Mouse (Mus musculus) intestine, embryonic 14.5 days (tissue): Measurements from ENCODE around the gene Gm10639. TPM values are rescaled to one million over a fixed set of nuclear protein-coding genes. Genes with fewer than 3 reads are reported as not detected.
"Not testable (repeated sequence)": the region's sequence is repeated elsewhere in the genome, so short reads cannot be mapped to it uniquely, and the experiment has no call there.

Source experiments
- ATAC-seq: fragments of 200-750 bp; cut with Nextera tagmentation; replicated peaks from 2 replicates; pipeline ENCODE4 v1.8.0; 2017; ENCODE audit warnings: low read depth, moderate number of reproducible peaks, moderate TSS enrichment, moderate library complexity; ENCODE audit not compliant: low FRiP score, low TSS enrichment
- DNase-seq: peaks from one replicate; pipeline ENCODE4 v3.0.0-alpha.2; 2018; ENCODE audit warnings: low spot score
- H3K27ac ChIP-seq: fragments of 300-500 bp; sonication (generic); 2 replicates; pipeline ENCODE4 v1.5.1; 2014; ENCODE audit warnings: low read depth, mild to moderate bottlenecking, control low read depth
- H3K27me3 ChIP-seq: fragments of 300-500 bp; sonication (generic); replicated peaks from 2 replicates; pipeline ENCODE4 v1.6.1; 2014; ENCODE audit warnings: low read length, control low read depth; ENCODE audit not compliant: control insufficient read depth, insufficient read depth
- H3K36me3 ChIP-seq: fragments of 300-500 bp; sonication (generic); 2 replicates; pipeline ENCODE4 v1.6.1; 2014; ENCODE audit warnings: low read length, control low read depth; ENCODE audit not compliant: control insufficient read depth, insufficient read depth
- H3K4me1 ChIP-seq: fragments of 300-500 bp; sonication (generic); replicated peaks from 2 replicates; pipeline ENCODE4 v1.6.1; 2014; ENCODE audit warnings: low read length, control low read depth, mixed read lengths; ENCODE audit not compliant: control insufficient read depth, insufficient read depth
- H3K4me2 ChIP-seq: fragments of 300-500 bp; sonication (generic); 2 replicates; pipeline ENCODE4 v1.6.1; 2014; ENCODE audit warnings: low read length
- H3K4me3 ChIP-seq: fragments of 300-500 bp; sonication (generic); 2 replicates; pipeline ENCODE4 v1.5.1; 2014; ENCODE audit warnings: low read depth, low read length, control low read depth, mixed read lengths
- H3K9ac ChIP-seq: fragments of 300-500 bp; sonication (generic); 2 replicates; pipeline ENCODE4 v1.6.1; 2014; ENCODE audit warnings: mild to moderate bottlenecking, low read length
- H3K9me3 ChIP-seq: fragments of 300-500 bp; sonication (generic); 2 replicates; pipeline ENCODE4 v1.6.1; 2016; ENCODE audit warnings: low read length, control low read depth; ENCODE audit not compliant: control insufficient read depth
- WGBS: fragments of 180-500 bp; shearing (Covaris S2); extraction: QIAGEN DNeasy Blood & Tissue Kit; methylation state at CpG from one replicate; pipeline ENCODE4 v1.1.7; 2014; 5-methylcytosine and 5-hydroxymethylcytosine counted together
- polyA plus RNA-seq: library from polyadenylated mRNA; unstranded; fragments of >200 nt; fragmentation: Nextera tagmentation; extraction: Ambion mirVana; gene quantifications from 2 replicates; pipeline ENCODE4 v1.2.1, GENCODE M21; 2014

The Gm10639 gene
- polyA plus RNA-seq, 1 experiment from 2014 or later, result not detected

DNA sequence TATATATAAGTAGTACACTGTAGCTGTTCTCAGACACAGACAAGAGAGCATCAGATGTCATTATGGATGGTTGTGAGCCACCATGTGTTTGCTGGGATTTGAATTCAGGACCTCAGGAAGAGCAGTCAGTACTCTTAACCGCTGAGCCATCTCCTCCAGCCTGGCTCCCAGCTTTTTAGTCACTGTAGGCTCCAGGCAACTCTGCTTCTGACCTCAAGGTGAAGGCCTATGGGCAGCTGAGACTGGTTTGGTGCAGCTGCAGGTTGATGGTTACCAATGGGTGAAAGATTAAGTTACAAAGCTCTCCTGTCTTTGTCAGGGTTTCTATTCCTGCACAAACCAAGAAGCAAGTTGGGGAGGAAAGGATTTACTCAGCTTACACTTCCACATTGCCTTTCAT is 4.0 kb downstream of the Gm10639 start:
- H3K9me3 ChIP-seq, H3K9ac ChIP-seq, H3K27me3 ChIP-seq, DNase-seq, H3K4me1 ChIP-seq, H3K36me3 ChIP-seq, H3K4me2 ChIP-seq, H3K27ac ChIP-seq, ATAC-seq, H3K4me3 ChIP-seq: not testable (repeated sequence)
- WGBS, result 86% methylated on average over 1 of the region's 1 CpGs

DNA sequence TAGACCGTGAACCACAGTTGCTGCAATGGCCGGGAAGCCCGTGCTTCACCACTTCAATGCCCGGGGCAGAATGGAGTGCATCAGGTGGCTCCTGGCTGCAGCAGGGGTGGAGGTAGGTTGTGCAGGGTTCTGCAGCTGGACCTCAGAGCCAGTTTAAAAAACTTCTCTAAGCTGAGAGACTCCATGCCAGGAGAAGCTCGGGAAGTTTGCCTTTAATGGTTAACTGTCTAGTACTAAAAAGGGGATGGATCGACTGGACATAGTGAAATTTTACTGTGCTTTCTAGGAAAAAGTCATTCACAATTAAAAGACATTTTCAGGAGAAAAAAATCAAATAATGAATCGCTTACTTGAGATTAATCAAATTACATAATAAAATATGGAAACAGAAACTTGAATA is 5.1 kb downstream of the Gm10639 start:
- H3K27me3 ChIP-seq, ATAC-seq, DNase-seq, H3K27ac ChIP-seq, H3K36me3 ChIP-seq, H3K4me1 ChIP-seq, H3K4me3 ChIP-seq, H3K9ac ChIP-seq, H3K9me3 ChIP-seq, H3K4me2 ChIP-seq: not testable (repeated sequence)
- 77% methylated on average over 5 of the region's 7 CpGs for WGBS

DNA sequence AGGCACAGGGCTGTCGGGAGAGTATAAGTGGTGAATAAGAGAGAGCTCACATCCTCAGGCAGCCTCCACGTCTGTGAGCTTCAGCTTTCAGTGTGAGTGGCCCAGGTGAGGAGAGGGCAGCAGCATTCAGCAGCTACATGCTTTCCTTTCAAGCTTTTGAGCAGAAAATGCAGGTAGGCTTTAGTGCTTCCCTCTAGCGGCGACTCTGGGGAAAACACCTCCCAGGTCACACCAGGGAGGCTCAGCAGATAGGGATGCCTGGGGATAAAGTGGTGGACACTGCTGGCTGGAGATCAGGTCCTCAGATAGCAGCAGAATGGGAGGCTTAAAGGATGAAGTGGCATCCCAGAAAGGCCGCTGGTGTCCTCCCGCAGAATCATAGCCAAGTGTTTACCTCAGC is 6.4 kb downstream of the Gm10639 start:
- not testable (repeated sequence) for H3K9me3 ChIP-seq, H3K4me3 ChIP-seq, H3K27me3 ChIP-seq, H3K27ac ChIP-seq, H3K36me3 ChIP-seq, H3K4me1 ChIP-seq, H3K4me2 ChIP-seq, H3K9ac ChIP-seq
- 13% methylated on average over 6 of the region's 6 CpGs for WGBS
- DNase-seq (peak; percentile 87), ATAC-seq (0 out of 2 replicates have a peak, but pooled peaks have one; percentile 50)

DNA sequence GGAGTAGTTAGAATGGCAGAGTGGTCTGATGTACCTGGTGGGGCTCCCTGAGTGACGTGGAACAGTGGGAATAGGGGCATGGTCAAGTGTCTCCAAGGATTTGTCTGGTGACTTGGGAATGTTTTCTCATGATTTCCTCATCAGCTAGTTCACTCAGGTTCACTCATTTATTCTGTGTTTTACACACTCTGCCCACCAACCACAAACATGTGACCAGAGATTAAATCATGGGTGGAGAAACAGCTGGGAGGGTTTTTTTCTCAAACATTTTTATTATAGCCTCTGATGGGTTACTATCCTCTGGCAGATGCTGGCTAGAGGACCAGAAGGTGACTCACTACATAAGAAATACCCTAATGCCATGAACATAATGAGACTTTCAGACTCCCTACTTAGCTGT is 8.5 kb downstream of the Gm10639 start:
- no peak overlapping the region for H3K4me3 ChIP-seq
- H3K4me1 ChIP-seq, result no peaks in the 10 kb centered on the region
- no peak overlapping the region for H3K4me2 ChIP-seq
- no peak for ATAC-seq
- 88% methylated on average over 1 of the region's 1 CpGs for WGBS
- no peaks in the 10 kb centered on the region for H3K27me3 ChIP-seq
- no peak overlapping the region for H3K9ac ChIP-seq
- no peaks in the 10 kb centered on the region for H3K9me3 ChIP-seq
- no peaks in the 10 kb centered on the region for H3K36me3 ChIP-seq
- no peak for DNase-seq
- no peak overlapping the region for H3K27ac ChIP-seq

DNA sequence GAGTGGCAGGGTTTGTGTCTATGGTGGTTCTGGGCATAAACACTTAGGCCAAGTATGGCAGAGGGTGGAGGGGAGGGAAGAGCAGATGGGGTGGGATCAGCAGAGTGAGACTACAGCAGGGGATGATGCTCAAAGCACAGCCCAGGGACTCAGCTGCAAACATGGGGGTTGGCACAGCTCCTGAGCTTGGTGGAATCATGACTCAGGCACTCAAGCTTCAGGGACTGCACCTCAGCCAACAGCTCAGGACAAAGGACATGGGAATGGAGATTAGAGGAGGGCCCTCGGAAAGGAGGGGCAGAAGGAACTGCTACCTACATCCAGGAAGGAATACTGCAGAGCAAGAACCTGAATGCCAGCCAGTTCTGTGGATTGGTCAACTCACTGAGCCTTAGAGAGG is 9.4 kb downstream of the Gm10639 start:
- not testable (repeated sequence) for H3K4me3 ChIP-seq, H3K36me3 ChIP-seq, H3K9ac ChIP-seq, H3K4me1 ChIP-seq, H3K27ac ChIP-seq, H3K4me2 ChIP-seq, ATAC-seq, H3K27me3 ChIP-seq, H3K9me3 ChIP-seq, DNase-seq
- WGBS, result 70% methylated on average over 1 of the region's 1 CpGs

DNA sequence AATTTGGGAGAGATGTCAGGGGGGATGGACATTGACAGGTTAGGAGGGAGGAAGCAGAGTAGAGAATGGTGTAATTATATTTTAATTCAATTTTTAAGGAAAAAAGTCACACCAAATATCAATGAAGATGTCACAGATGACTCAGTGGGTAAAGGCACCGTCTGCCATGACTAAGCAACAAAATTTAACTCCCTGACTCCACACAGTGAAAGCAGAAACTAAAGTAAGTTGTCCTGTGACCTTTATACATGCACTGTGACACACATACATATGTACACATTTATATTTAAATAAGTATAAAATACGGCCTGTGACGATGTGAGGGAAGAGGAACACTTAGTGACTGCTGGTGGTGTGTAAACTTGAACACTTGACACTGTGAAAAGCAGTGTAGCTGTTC is 18.4 kb downstream of the Gm10639 start:
- not testable (repeated sequence) for H3K4me3 ChIP-seq, H3K9ac ChIP-seq, H3K27me3 ChIP-seq, ATAC-seq, DNase-seq, H3K4me1 ChIP-seq, H3K36me3 ChIP-seq, H3K27ac ChIP-seq, H3K9me3 ChIP-seq, H3K4me2 ChIP-seq
- WGBS, result 78% methylated on average over 1 of the region's 3 CpGs

DNA sequence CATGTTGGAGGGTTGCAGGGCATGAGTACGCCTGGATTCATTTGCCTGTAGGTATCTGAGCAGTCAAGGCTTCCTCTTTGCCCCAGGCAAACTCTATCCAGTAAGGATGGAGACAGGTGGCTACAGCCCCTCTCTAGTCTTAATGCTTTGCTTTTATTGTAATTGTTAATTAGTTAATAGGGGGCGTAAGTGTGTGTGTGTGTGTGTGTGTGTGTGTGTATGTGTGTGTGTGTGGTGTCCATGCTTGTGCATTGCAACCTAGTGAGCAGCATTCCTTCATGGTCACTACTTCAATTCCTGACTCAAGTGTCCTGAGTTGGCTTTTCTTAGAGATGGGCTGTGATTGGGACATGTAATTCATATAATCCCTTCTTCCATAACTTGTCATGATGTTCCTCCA is 25.0 kb downstream of the Gm10639 start, which contains the start of gene Omt2a:
Gene Omt2a (minus strand): TSS at position 101 of the 400 bp plus-strand sequence.
- ATAC-seq (no peak), DNase-seq (no peak)
- Histone ChIP-seq H3K9ac (no peak within 1 kb of the TSS), H3K9me3 (no peaks in the 10 kb centered on the region), H3K4me1 (no peaks in the 10 kb centered on the region), H3K4me3 (no peak within 1 kb of the TSS), H3K36me3 (no peaks in the 10 kb centered on the region), H3K4me2 (no peak within 1 kb of the TSS), H3K27me3 (no peaks in the 10 kb centered on the region), H3K27ac (no peak within 1 kb of the TSS)
- 83% methylated on average over 2 of the region's 2 CpGs for WGBS

DNA sequence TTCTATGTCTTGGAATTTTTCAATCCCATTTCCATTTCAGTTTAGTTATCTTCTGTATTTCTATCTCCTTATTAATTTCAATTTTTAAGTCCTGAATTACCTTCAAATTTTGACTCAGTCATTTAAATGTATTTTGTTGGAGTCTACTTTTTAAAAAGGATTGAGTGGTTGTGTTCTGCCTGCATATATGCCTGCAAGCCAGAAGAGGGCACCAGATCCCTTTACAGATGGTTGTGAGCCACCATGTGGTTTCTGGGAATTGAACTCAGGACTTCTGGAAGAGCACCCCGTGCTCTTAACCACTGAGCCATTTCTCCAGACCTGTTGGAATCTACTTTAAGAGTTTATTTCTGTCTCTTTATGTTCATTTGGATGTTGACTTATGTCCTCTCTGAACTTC is 29.8 kb downstream of the Gm10639 start:
- Histone ChIP-seq H3K9ac (no peak overlapping the region), H3K4me3 (no peak overlapping the region), H3K9me3 (no peaks in the 10 kb centered on the region), H3K36me3 (no peaks in the 10 kb centered on the region), H3K27ac (no peak overlapping the region), H3K27me3 (no peaks in the 10 kb centered on the region), H3K4me1 (no peaks in the 10 kb centered on the region), H3K4me2 (no peak overlapping the region)
- ATAC-seq (no peak), DNase-seq (no peak)
- whole genome bisulfite sequencing, result 44% methylated on average over 1 of the region's 1 CpGs

DNA sequence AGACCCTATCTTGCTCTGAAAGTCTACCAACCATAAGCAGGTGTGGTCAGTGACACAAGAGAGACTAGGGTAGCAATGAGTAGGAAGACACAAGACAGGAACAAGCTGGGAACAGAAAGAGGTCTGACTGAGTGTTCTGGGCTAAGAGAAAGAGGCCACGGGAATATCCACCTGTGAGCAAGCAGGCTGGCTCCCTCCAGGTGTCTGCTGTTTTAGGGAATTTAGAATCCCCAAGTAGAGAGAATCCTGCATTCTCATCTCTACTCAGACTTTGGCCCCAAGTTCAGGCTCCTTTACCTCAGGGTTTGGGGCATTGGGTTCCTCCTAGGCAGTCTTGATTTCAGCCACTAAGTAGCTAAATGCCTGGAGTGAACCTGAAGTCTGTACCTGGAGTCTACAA is 37.6 kb downstream of the Gm10639 start, which contains the start of gene Omt2b:
Gene Omt2b (plus strand): TSS at position 301 of the 400 bp plus-strand sequence.
- not testable (repeated sequence) for H3K9me3 ChIP-seq, H3K27ac ChIP-seq, ATAC-seq, H3K4me1 ChIP-seq, H3K36me3 ChIP-seq, H3K4me3 ChIP-seq, H3K27me3 ChIP-seq, DNase-seq, H3K4me2 ChIP-seq, H3K9ac ChIP-seq
- WGBS, result 80% methylated on average over 1 of the region's 1 CpGs
